Mouse (Mus musculus) bone marrow, adult 2 months (tissue): ENCODE data around the gene Atp8a2.
"Not testable (repeated sequence)": the region's sequence is repeated elsewhere in the genome, so short reads cannot be mapped to it uniquely, and the experiment has no call there.

ENCODE experiments used
- CTCF ChIP-seq: fragments of 200-500 bp; IDR thresholded peaks from 2 replicates; pipeline ENCODE4 v1.5.1; 2011; ENCODE audit warnings: low read length, control low read depth; ENCODE audit not compliant: control insufficient read depth, insufficient read depth
- POLR2A ChIP-seq: fragments of 200-500 bp; IDR thresholded peaks from 2 replicates; pipeline ENCODE4 v1.6.1; 2011; ENCODE audit warnings: low read depth, mild to moderate bottlenecking, control low read depth, low read length, borderline replicate concordance; ENCODE audit not compliant: control insufficient read depth

DNA sequence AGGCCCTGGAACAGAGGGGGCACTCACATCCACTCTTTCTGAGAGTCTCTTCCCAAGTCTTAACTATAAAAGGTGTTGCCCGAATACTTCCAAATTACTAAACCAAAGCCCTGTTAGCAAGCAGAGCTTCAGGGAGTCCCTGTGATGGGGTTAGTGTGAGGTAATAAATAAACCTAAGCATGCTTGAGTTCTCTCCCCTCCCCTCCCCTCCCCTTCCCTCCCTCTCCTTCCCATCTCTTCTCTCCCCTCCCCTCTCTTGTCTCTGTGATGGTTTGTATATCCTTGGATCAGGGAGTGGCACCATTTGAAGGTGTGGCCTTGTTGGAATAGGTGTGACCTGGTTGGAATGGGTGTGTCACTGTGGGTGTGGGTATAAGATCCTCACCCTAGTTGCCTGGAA is 267.8 kb downstream of the Atp8a2 start:
- not testable (repeated sequence) for TF ChIP-seq CTCF, POLR2A
